Mouse (Mus musculus): Measurements from ENCODE around the gene D10Wsu102e. TPM values are rescaled to one million over a fixed set of nuclear protein-coding genes. Genes with fewer than 3 reads are reported as not detected.

Gene D10Wsu102e
- 0.18 and 0.22 TPM in 2 replicates for polyA plus RNA-seq (2015; fragmentation: Nextera tagmentation; extraction: Ambion mirVana)

GRCm38 (mm10) chr10:83359956-83360355, at the start of gene D10Wsu102e:
Gene D10Wsu102e, plus strand, starts transcription at chr10:83360221.
- Histone ChIP-seq H3K27ac (replicated peaks) (peak within 1 kb of the TSS; percentile 60), H3K9ac (peak within 1 kb of the TSS; percentile 78), H3K4me2 (peak within 1 kb of the TSS; percentile 97), H3K4me3 (replicated peaks) (peak within 1 kb of the TSS; percentile 88), H3K36me3 (replicated peaks) (peaks cover 27% of the 10 kb centered on the region), H3K9me3 (replicated peaks) (no peaks in the 10 kb centered on the region), H3K4me1 (replicated peaks) (peaks cover 35% of the 10 kb centered on the region), H3K27me3 (no peaks in the 10 kb centered on the region)
- ATAC-seq (ENCODE audit: insufficient read depth) = peak; percentile 97
- WGBS (ENCODE audit: insufficient replicate concordance) = 0% methylated on average over 30 of the region's 30 CpGs

GRCm38 (mm10) chr10:83310356-83310755, 49.7 kb upstream of the D10Wsu102e start:
- no peak overlapping the region for H3K27ac ChIP-seq (replicated peaks)
- H3K9me3 ChIP-seq (replicated peaks) = no peaks in the 10 kb centered on the region; the same call in 1 of the 2 replicates
- H3K9ac ChIP-seq = no peak overlapping the region
- ATAC-seq (ENCODE audit: insufficient read depth) = no peak
- no peaks in the 10 kb centered on the region for H3K27me3 ChIP-seq
- no peak overlapping the region for H3K4me3 ChIP-seq (replicated peaks)
- 74% methylated on average over 7 of the region's 7 CpGs for WGBS (ENCODE audit: insufficient replicate concordance)
- peaks cover 14% of the 10 kb centered on the region for H3K4me1 ChIP-seq (replicated peaks)
- no peak overlapping the region for H3K4me2 ChIP-seq
- H3K36me3 ChIP-seq (replicated peaks) = no peaks in the 10 kb centered on the region

GRCm38 (mm10) chr10:83313033-83313432, 47.0 kb upstream of the D10Wsu102e start:
- Histone ChIP-seq H3K9me3 (replicated peaks) (no peaks in the 10 kb centered on the region; the same call in 1 of the 2 replicates), H3K27me3 (no peaks in the 10 kb centered on the region), H3K4me3 (replicated peaks) (no peak overlapping the region), H3K36me3 (replicated peaks) (no peaks in the 10 kb centered on the region), H3K9ac (no peak overlapping the region), H3K4me1 (replicated peaks) (peaks cover 14% of the 10 kb centered on the region), H3K27ac (replicated peaks) (no peak overlapping the region), H3K4me2 (no peak overlapping the region)
- 20% methylated on average over 5 of the region's 5 CpGs for WGBS (ENCODE audit: insufficient replicate concordance)
- ATAC-seq (ENCODE audit: insufficient read depth) = no peak

GRCm38 (mm10) chr10:83320396-83320795, 39.6 kb upstream of the D10Wsu102e start:
- H3K4me3 ChIP-seq (replicated peaks) = no peak overlapping the region
- H3K4me1 ChIP-seq (replicated peaks) = no peaks in the 10 kb centered on the region
- no peak overlapping the region for H3K9ac ChIP-seq
- no peaks in the 10 kb centered on the region for H3K27me3 ChIP-seq
- no peaks in the 10 kb centered on the region for H3K9me3 ChIP-seq (replicated peaks)
- 56% methylated on average over 6 of the region's 6 CpGs for whole genome bisulfite sequencing (ENCODE audit: insufficient replicate concordance)
- no peak for ATAC-seq (ENCODE audit: insufficient read depth)
- no peak overlapping the region for H3K27ac ChIP-seq (replicated peaks)
- no peak overlapping the region for H3K4me2 ChIP-seq
- H3K36me3 ChIP-seq (replicated peaks) = no peaks in the 10 kb centered on the region

- no peaks in the 10 kb centered on the region for H3K27me3 ChIP-seq
- ATAC-seq (ENCODE audit: insufficient read depth) = no peak
- 63% methylated on average over 7 of the region's 7 CpGs for WGBS (ENCODE audit: insufficient replicate concordance)
These were observed 39.2 kb upstream of the D10Wsu102e start for GRCm38 (mm10) chr10:83320870-83321269.

GRCm38 (mm10) chr10:83321528-83321927, 38.5 kb upstream of the D10Wsu102e start:
- WGBS (ENCODE audit: insufficient replicate concordance) = 63% methylated on average over 6 of the region's 6 CpGs
- Histone ChIP-seq H3K4me3 (replicated peaks) (no peak overlapping the region), H3K4me2 (no peak overlapping the region), H3K27ac (replicated peaks) (no peak overlapping the region), H3K27me3 (no peaks in the 10 kb centered on the region), H3K4me1 (replicated peaks) (no peaks in the 10 kb centered on the region), H3K9me3 (replicated peaks) (no peaks in the 10 kb centered on the region), H3K36me3 (replicated peaks) (no peaks in the 10 kb centered on the region), H3K9ac (no peak overlapping the region)
- ATAC-seq (ENCODE audit: insufficient read depth) = no peak

More at GRCm38 (mm10) chr10:83320870-83321269, 39.2 kb upstream of the D10Wsu102e start:
- no peak overlapping the region for H3K9ac ChIP-seq
- H3K4me1 ChIP-seq (replicated peaks) = no peaks in the 10 kb centered on the region
- H3K4me3 ChIP-seq (replicated peaks) = no peak overlapping the region
- H3K9me3 ChIP-seq (replicated peaks) = no peaks in the 10 kb centered on the region
- H3K4me2 ChIP-seq = no peak overlapping the region
- no peak overlapping the region for H3K27ac ChIP-seq (replicated peaks)
- no peaks in the 10 kb centered on the region for H3K36me3 ChIP-seq (replicated peaks)

- H3K4me2 ChIP-seq = no peak overlapping the region
- no peaks in the 10 kb centered on the region for H3K27me3 ChIP-seq
- H3K27ac ChIP-seq (replicated peaks) = no peak overlapping the region
- H3K36me3 ChIP-seq (replicated peaks) = no peaks in the 10 kb centered on the region
- no peaks in the 10 kb centered on the region for H3K4me1 ChIP-seq (replicated peaks)
- no peak for ATAC-seq (ENCODE audit: insufficient read depth)
- H3K9me3 ChIP-seq (replicated peaks) = no peaks in the 10 kb centered on the region
- no peak overlapping the region for H3K4me3 ChIP-seq (replicated peaks)
- WGBS (ENCODE audit: insufficient replicate concordance) = 25% methylated on average over 7 of the region's 7 CpGs
- no peak overlapping the region for H3K9ac ChIP-seq
These were observed 37.4 kb upstream of the D10Wsu102e start for GRCm38 (mm10) chr10:83322551-83323100.

GRCm38 (mm10) chr10:83324871-83325270, 35.1 kb upstream of the D10Wsu102e start:
- 50% methylated on average over 3 of the region's 3 CpGs for WGBS (ENCODE audit: insufficient replicate concordance)
- no peak for ATAC-seq (ENCODE audit: insufficient read depth)

GRCm38 (mm10) chr10:83325903-83326302, 34.1 kb upstream of the D10Wsu102e start:
- Histone ChIP-seq H3K9ac (no peak overlapping the region), H3K4me2 (no peak overlapping the region), H3K36me3 (replicated peaks) (no peaks in the 10 kb centered on the region), H3K9me3 (replicated peaks) (no peaks in the 10 kb centered on the region), H3K27me3 (no peaks in the 10 kb centered on the region), H3K4me1 (replicated peaks) (no peaks in the 10 kb centered on the region), H3K4me3 (replicated peaks) (no peak overlapping the region), H3K27ac (replicated peaks) (no peak overlapping the region)
- 55% methylated on average over 1 of the region's 1 CpGs for WGBS (ENCODE audit: insufficient replicate concordance)
- ATAC-seq (ENCODE audit: insufficient read depth) = no peak

More at GRCm38 (mm10) chr10:83324871-83325270, 35.1 kb upstream of the D10Wsu102e start:
- Histone ChIP-seq H3K9ac (no peak overlapping the region), H3K9me3 (replicated peaks) (no peaks in the 10 kb centered on the region), H3K27ac (replicated peaks) (no peak overlapping the region), H3K27me3 (no peaks in the 10 kb centered on the region), H3K4me3 (replicated peaks) (no peak overlapping the region), H3K4me2 (no peak overlapping the region), H3K4me1 (replicated peaks) (no peaks in the 10 kb centered on the region), H3K36me3 (replicated peaks) (no peaks in the 10 kb centered on the region)

- Histone ChIP-seq H3K4me3 (replicated peaks) (no peak overlapping the region), H3K9me3 (replicated peaks) (no peaks in the 10 kb centered on the region), H3K36me3 (replicated peaks) (no peaks in the 10 kb centered on the region), H3K9ac (no peak overlapping the region), H3K4me1 (replicated peaks) (no peaks in the 10 kb centered on the region), H3K4me2 (no peak overlapping the region), H3K27ac (replicated peaks) (no peak overlapping the region), H3K27me3 (no peaks in the 10 kb centered on the region)
- no peak for ATAC-seq (ENCODE audit: insufficient read depth)
- WGBS (ENCODE audit: insufficient replicate concordance) = 78% methylated on average over 14 of the region's 14 CpGs
These were observed 33.3 kb upstream of the D10Wsu102e start for GRCm38 (mm10) chr10:83326648-83327285.

GRCm38 (mm10) chr10:83328791-83329190, 31.2 kb upstream of the D10Wsu102e start:
- Histone ChIP-seq H3K9ac (no peak overlapping the region), H3K27ac (replicated peaks) (no peak overlapping the region), H3K9me3 (replicated peaks) (no peaks in the 10 kb centered on the region), H3K36me3 (replicated peaks) (no peaks in the 10 kb centered on the region), H3K4me3 (replicated peaks) (no peak overlapping the region), H3K4me2 (no peak overlapping the region), H3K27me3 (peaks cover 10% of the 10 kb centered on the region), H3K4me1 (replicated peaks) (no peaks in the 10 kb centered on the region)
- no peak for ATAC-seq (ENCODE audit: insufficient read depth)
- WGBS (ENCODE audit: insufficient replicate concordance) = 68% methylated on average over 5 of the region's 5 CpGs
